Mouse (Mus musculus): Measurements from ENCODE around the gene Pacs1. TPM values are rescaled to one million over a fixed set of nuclear protein-coding genes. Genes with fewer than 3 reads are reported as not detected.
A peak's percentile ranks its signal among the peaks of the same experiment; 100 is the strongest.
"Not testable (repeated sequence)": the region's sequence is repeated elsewhere in the genome, so short reads cannot be mapped to it uniquely, and the experiment has no call there.

Pacs1 gene
- polyA plus RNA-seq, 2 experiments, result 8.2 to 8.3 TPM

DNA sequence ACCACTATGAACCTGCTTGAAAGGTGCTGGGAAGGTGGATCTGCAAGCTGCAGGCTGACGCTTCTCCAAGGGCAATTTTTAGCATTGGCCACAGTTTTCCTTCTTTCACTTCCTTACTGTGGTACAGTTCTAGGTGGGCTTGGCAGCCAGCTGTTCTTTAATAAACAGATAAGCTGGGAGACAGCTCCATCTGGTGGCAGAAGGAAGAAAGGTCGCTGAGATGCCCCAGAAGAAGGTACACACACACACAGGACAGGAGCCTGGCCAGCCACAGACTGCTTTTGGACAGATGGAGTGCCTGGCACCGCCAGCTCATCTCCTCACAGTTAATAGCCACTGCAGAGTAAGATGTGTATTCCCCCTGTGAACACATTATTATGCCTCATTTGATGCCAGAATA lies 121.6 kb downstream of the Pacs1 start:
- Histone ChIP-seq H3K9ac (replicated peaks) (no peak overlapping the region), H3K4me1 (replicated peaks; ENCODE audit: control insufficient read depth in 2 of 2, insufficient read depth in 2 of 2, low read length in 1 of 2) (no peaks in the 10 kb centered on the region), H3K36me3 (replicated peaks; ENCODE audit: control insufficient read depth, insufficient read depth, low read depth) (no peaks in the 10 kb centered on the region), H3K9me3 (ENCODE audit: control insufficient read depth, low read length) (no peaks in the 10 kb centered on the region; the same call in 1 of the 2 replicates), H3K4me2 (ENCODE audit: low read depth) (no peak overlapping the region), H3K27me3 (ENCODE audit: control insufficient read depth, insufficient read depth, low read length) (no peaks in the 10 kb centered on the region), H3K4me3 (ENCODE audit: insufficient read depth in 1 of 2, low read depth in 2 of 2, low read length in 2 of 2) (no peak overlapping the region), H3K27ac (no peak overlapping the region)
- TF ChIP-seq EP300 (IDR thresholded peaks at IDR 0.05; ENCODE audit: low read depth), result no peak
- TF ChIP-seq CTCF (IDR thresholded peaks at IDR 0.05; ENCODE audit: low read depth), result peak; percentile 77
- 18% methylated on average over 3 of the region's 3 CpGs for WGBS (ENCODE audit: insufficient replicate concordance)
- ATAC-seq (ENCODE audit: insufficient read depth), result no peak
- peak in 2 of 3 experiments; percentile 30 to 34 for DNase-seq (ENCODE audit: low read depth in 3 of 3, low spot score in 3 of 3)

DNA sequence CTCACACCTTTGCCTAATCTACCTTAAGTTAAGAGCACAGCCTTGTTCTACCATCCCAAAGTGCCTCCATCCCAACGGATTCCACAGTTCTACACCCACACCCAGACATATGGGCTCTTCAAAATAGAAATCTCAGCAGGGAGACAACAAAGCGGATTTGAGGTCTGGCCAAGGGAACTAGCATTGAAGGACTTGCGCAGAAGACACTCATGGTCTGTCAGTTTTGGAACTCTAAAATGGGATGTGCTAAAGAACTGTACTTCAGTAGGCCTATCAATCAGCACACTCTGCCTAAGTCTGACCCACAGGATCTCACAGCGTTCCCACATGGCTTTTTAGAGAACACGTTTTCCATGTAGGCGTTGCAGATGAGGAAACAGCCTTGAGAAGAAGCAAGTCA lies 122.6 kb downstream of the Pacs1 start:
- Histone ChIP-seq H3K4me2 (ENCODE audit: low read depth) (no peak overlapping the region), H3K27ac (no peak overlapping the region), H3K27me3 (ENCODE audit: control insufficient read depth, insufficient read depth, low read length) (no peaks in the 10 kb centered on the region), H3K36me3 (replicated peaks; ENCODE audit: control insufficient read depth, insufficient read depth, low read depth) (no peaks in the 10 kb centered on the region), H3K9ac (replicated peaks) (no peak overlapping the region), H3K4me3 (ENCODE audit: insufficient read depth in 1 of 2, low read depth in 2 of 2, low read length in 2 of 2) (no peak overlapping the region), H3K9me3 (ENCODE audit: control insufficient read depth, low read length) (no peaks in the 10 kb centered on the region; the same call in 1 of the 2 replicates), H3K4me1 (replicated peaks; ENCODE audit: control insufficient read depth in 2 of 2, insufficient read depth in 2 of 2, low read length in 1 of 2) (no peaks in the 10 kb centered on the region)
- DNase-seq (ENCODE audit: low read depth in 3 of 3, low spot score in 3 of 3) (no peak), ATAC-seq (ENCODE audit: insufficient read depth) (no peak)
- TF ChIP-seq CTCF (IDR thresholded peaks at IDR 0.05; ENCODE audit: low read depth) (no peak), EP300 (IDR thresholded peaks at IDR 0.05; ENCODE audit: low read depth) (no peak)
- 86% methylated on average over 6 of the region's 6 CpGs for WGBS (ENCODE audit: insufficient replicate concordance)

DNA sequence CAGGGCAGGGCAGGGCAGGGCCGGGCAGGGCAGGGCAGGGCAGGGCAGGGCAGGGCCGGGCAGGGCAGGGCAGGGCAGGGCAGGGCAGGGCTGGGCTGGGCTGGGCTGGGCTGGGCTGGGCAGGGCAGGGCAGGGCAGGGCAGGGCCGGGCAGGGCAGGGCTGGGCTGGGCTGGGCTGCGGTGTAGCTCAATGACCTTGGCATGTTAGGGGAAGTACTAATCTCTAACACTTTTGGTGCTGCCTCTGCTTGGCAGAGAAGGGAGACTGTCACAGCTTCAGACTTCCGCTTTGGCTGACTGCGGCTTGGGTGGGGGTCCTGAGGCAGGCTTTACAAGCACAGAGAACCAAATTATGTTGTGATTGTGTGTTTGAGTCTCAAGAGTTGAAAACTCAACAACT lies 123.9 kb downstream of the Pacs1 start:
- 57% methylated on average over 5 of the region's 6 CpGs for WGBS (ENCODE audit: insufficient replicate concordance)
- ATAC-seq (ENCODE audit: insufficient read depth); H3K27ac ChIP-seq; H3K9me3 ChIP-seq (ENCODE audit: control insufficient read depth, low read length); DNase-seq (ENCODE audit: low read depth in 3 of 3, low spot score in 3 of 3); H3K4me1 ChIP-seq (replicated peaks; ENCODE audit: control insufficient read depth in 2 of 2, insufficient read depth in 2 of 2, low read length in 1 of 2); H3K27me3 ChIP-seq (ENCODE audit: control insufficient read depth, insufficient read depth, low read length); H3K4me3 ChIP-seq (ENCODE audit: insufficient read depth in 1 of 2, low read depth in 2 of 2, low read length in 2 of 2); H3K9ac ChIP-seq (replicated peaks); H3K36me3 ChIP-seq (replicated peaks; ENCODE audit: control insufficient read depth, insufficient read depth, low read depth); H3K4me2 ChIP-seq (ENCODE audit: low read depth): not testable (repeated sequence)

DNA sequence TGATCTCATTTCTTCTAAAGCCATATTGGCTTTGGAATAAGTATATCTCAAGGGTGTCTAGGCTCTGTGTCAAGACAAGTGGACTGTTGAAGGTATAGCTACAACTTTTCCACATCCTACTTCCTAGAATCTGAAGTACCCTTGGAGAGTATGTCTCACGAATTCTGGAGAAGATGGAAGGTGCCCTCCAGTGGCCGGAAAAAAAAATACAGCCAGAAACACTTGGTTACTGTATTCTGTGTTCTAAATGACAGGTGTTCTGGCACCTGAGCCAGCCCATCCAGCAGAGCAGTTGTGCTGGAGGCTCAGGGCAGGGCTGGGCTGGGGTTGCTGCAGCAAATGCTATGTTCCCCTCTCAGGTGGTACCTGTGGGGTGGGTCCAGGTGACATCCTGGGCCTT lies 133.3 kb downstream of the Pacs1 start:
- Histone ChIP-seq H3K36me3 (replicated peaks; ENCODE audit: control insufficient read depth, insufficient read depth, low read depth) (no peaks in the 10 kb centered on the region), H3K9ac (replicated peaks) (no peak overlapping the region), H3K4me3 (ENCODE audit: insufficient read depth in 1 of 2, low read depth in 2 of 2, low read length in 2 of 2) (no peak overlapping the region), H3K9me3 (ENCODE audit: control insufficient read depth, low read length) (no peaks in the 10 kb centered on the region), H3K27me3 (ENCODE audit: control insufficient read depth, insufficient read depth, low read length) (no peaks in the 10 kb centered on the region), H3K27ac (no peak overlapping the region), H3K4me2 (ENCODE audit: low read depth) (no peak overlapping the region), H3K4me1 (replicated peaks; ENCODE audit: control insufficient read depth in 2 of 2, insufficient read depth in 2 of 2, low read length in 1 of 2) (no peaks in the 10 kb centered on the region)
- DNase-seq (ENCODE audit: low read depth in 3 of 3, low spot score in 3 of 3) (peak in 1 of 3 experiments; percentile 32), ATAC-seq (ENCODE audit: insufficient read depth) (no peak)
- TF ChIP-seq CTCF (IDR thresholded peaks at IDR 0.05; ENCODE audit: low read depth) (peak; percentile 62), EP300 (IDR thresholded peaks at IDR 0.05; ENCODE audit: low read depth) (no peak)
- WGBS (ENCODE audit: insufficient replicate concordance), result 7% methylated on average over 2 of the region's 2 CpGs

DNA sequence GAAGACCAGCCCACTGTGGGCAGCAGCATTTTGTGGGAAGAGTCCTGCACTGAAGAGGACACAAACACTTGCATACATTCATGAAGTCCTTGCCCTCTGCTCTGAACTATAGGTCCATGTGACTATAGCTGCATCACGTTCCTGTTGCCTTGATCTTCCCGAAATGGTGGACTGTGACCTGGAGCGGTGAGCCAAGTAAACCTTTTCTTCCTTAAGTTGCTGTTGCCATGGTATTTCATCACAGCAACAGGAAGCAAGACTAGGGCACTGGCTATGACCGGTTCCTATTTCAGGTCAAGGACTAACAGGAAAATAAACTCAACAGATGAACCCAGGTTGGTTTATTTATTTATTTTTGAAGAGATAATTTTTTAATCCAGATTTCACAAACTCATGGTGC lies 141.7 kb downstream of the Pacs1 start:
- Histone ChIP-seq H3K4me3 (ENCODE audit: insufficient read depth in 1 of 2, low read depth in 2 of 2, low read length in 2 of 2) (no peak overlapping the region), H3K27me3 (ENCODE audit: control insufficient read depth, insufficient read depth, low read length) (no peaks in the 10 kb centered on the region), H3K9me3 (ENCODE audit: control insufficient read depth, low read length) (no peaks in the 10 kb centered on the region), H3K9ac (replicated peaks) (no peak overlapping the region), H3K4me1 (replicated peaks; ENCODE audit: control insufficient read depth in 2 of 2, insufficient read depth in 2 of 2, low read length in 1 of 2) (no peaks in the 10 kb centered on the region), H3K27ac (no peak overlapping the region), H3K4me2 (ENCODE audit: low read depth) (no peak overlapping the region), H3K36me3 (replicated peaks; ENCODE audit: control insufficient read depth, insufficient read depth, low read depth) (no peaks in the 10 kb centered on the region)
- WGBS (ENCODE audit: insufficient replicate concordance), result 49% methylated on average over 4 of the region's 4 CpGs
- DNase-seq (ENCODE audit: low read depth in 3 of 3, low spot score in 3 of 3) (no peak), ATAC-seq (ENCODE audit: insufficient read depth) (no peak)
- TF ChIP-seq EP300 (IDR thresholded peaks at IDR 0.05; ENCODE audit: low read depth) (no peak), CTCF (IDR thresholded peaks at IDR 0.05; ENCODE audit: low read depth) (no peak)

Measured in liver, embryonic 14.5 days (tissue).